Mouse (Mus musculus) testis, adult 2 months (tissue): ENCODE results near the gene Ubl3.

Experiments
- CTCF ChIP-seq: fragments of 200-500 bp; IDR thresholded peaks from 2 replicates; pipeline ENCODE4 v1.5.1; 2012; ENCODE audit warnings: low read depth, mild to moderate bottlenecking, inconsistent platforms, low read length, moderate library complexity; ENCODE audit not compliant: control insufficient read depth, insufficient read depth, insufficient replicate concordance
- POLR2A ChIP-seq: fragments of 200-500 bp; IDR thresholded peaks from 2 replicates; pipeline ENCODE4 v1.6.1; 2012; ENCODE audit warnings: low read depth, mild to moderate bottlenecking, inconsistent platforms, low read length, moderate library complexity; ENCODE audit not compliant: control insufficient read depth

DNA sequence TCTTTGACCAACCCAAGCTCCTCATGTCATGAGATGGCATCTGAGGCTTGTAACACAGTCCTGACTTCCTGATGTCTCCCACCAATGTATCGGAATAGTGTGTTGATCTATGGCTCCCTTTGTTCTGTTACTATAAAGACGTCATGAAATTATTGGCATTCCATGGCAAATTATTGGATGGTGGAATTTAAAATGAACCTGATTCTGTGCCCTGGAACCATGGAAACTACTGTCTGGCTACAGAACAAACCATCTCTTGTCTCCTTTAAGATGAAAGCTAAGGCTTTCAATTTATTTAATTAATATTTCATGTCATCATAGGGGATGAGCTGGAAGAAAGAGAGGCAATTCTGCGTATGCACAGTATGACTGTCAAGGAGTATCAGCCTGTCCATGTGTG is 36.4 kb upstream of the Ubl3 start:
- TF ChIP-seq CTCF, result no peak
- TF ChIP-seq POLR2A, result no peak
